Mouse (Mus musculus): ENCODE results near the gene Tspan2.

Tspan2 gene

DNA sequence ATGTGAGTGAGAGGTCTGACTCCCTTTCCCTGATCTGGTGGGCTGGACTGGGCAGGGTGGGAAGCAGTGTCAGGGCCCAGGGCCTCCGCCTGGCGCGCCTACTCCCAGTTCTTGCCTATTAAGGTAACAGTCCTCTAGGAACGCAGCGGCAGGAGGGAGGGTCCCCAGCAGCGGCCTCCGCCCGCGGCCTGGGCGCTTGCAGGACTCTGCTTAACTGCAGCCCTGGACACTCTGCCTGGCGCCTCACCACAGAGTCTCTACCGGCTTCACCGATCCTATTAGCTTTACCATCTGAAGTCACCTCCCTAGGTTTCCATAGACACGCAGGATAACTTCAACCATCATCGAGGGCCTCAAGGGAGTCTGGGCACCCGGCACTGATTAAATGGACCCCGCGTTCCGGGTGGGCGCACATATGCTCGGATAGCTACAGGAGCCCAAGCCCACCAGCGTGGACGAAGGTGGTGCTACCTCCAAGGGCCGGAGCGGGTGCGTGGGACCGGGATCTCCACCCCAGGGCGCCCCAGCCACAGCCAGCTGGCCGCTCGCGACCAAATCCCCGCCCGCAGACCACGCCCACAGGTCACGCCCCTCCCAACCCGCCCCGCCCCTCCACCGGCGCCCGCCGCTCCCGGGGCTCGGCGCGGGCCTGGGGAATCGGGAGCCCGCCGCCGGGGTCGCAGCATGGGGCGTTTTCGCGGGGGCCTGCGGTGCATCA lies at the start of gene Tspan2:
Gene Tspan2, plus strand, starts transcription at position 217 of the 718 bp plus-strand sequence.
- DNase-seq (ENCODE audit: low spot score): peak; percentile 66

DNA sequence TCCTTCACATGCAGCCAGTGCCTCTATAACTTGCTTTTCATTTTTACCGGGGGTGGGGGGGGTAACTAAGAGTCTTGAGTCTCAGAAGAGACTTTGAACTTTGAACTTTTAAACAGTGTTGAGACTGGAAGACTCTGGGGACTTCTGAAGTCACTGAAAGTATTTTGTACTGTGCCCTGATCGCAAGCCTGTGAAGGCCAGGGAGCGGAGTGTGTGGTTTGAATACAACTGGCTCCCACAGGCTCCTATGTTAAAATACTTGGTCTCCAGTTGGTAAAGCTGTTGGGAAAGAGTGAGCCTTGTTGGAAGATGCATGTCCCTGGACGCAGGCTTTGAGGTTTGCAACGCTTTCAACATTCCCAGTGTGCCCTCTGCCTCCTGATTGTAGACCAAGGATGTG lies 47.5 kb upstream of the Tspan2 start:
- DNase-seq (ENCODE audit: low spot score): no peak

DNA sequence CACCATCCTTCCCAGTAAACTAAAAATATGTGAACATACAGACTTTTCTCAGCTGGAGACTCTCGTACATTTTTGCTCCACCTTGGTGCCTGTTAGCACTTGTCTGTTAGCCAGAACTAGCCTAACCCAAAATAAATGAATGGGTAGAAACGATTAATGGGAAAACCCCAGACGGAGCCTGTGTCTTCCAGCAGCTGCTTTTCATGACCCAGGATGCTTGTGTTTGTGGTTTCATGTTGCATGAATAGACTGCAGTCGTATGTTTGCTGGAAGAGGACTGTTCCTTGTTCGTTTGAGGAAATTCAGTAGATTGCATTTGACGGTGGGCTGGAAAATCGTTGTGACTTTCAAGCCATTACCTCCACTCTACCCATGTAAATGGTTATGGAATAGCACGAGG lies 46.5 kb upstream of the Tspan2 start:
- DNase-seq (ENCODE audit: low spot score): no peak

DNA sequence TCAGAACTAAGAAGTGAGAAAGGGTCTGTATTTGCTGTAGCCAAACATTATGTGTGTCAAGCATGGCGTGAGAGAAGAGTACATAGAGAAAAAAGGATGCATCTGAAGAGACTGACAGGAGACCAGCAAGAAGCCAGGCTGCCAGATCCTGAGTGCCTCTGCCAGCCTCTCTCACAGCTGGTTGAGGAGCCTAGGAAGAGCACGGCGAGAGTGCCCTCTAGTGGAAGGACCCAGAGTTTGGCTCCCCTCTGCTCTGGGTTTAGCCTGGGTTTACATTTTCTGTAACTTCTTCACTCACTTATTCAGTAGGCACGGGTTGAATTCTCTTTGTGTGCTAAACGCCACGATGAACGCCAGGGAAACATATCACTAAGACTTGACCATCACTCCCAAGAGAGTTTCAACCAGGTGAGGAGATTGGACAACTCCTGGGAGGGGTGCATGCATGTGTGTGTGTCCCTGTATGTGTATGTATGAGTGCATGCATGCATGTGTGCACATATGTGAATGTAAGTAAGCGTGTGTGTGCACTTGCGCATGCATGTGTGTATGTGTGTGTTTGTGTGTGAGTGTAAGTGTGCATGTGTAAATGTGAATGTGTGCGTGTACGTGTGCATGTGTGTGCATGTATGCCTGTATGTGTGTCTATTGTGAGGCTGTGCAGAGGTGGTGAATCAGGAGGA lies 42.4 kb upstream of the Tspan2 start:
- DNase-seq (ENCODE audit: low spot score): peak; percentile 57

DNA sequence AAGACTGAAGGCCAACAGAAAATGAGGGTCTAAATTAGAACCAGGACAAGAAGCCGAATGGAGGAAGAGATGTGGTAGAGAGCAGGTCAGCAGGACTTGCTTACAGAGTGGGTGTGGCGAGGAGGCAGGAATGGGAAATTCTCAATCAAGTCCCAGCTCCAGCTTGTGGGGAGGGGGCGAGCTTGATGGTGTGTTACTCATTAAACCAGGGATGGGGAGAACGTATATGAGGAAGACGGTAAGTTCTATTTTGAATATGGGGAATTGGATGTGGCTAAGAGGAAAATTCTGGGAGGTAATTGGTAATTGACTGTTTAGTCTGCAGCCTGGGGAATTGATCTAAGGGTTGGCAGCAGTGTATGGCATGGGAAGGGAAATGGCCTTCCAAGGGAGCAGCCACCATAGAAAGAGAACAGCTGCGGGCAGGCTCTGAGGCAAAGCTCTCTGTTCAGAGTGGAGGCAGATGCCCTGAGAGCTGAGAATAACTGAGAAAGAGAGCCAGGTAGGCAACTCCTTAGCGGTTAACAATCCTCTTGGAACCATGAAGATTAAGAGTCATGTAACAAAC lies 41.5 kb upstream of the Tspan2 start:
- no peak for DNase-seq (ENCODE audit: low spot score)

DNA sequence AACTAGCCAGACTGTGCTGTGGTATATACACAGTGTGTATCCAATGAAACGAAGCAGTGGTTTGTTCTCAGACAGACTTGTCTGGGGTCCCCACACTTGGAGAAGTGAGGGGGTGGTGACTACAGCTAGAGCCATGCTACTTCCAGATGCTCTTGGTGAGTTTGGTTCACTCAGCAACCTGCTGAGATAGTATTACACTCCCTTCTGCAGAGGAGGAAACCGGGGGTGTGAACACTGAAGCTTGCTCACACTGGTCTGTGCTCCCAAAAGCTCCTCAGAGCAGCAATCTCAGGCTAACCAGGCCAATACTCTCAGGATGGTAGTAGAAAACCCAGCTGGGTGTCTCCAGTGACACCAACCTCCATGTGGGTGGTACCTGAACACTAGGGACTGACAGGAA lies 36.2 kb upstream of the Tspan2 start:
- DNase-seq (ENCODE audit: low spot score): no peak

DNA sequence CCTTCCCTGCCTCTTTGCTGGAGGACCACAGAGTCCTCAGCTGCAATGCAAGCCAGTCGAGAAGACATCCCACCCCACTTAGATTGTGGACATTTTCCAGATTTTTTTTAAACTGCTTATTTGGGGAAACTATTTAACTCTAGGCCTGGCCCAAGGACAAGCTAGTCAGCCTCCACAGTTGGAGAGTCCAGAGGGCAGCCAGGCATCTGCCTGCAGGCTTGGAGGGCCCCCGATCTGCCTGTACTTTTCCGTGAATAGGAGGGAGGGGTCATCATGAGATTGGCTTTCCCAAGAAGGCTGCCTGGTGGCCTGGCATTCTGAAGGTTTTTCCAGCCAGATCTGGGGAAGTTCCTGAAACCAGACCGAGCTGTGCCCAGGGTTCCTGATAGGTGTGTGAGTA lies 33.0 kb upstream of the Tspan2 start:
- DNase-seq (ENCODE audit: low spot score): no peak

DNA sequence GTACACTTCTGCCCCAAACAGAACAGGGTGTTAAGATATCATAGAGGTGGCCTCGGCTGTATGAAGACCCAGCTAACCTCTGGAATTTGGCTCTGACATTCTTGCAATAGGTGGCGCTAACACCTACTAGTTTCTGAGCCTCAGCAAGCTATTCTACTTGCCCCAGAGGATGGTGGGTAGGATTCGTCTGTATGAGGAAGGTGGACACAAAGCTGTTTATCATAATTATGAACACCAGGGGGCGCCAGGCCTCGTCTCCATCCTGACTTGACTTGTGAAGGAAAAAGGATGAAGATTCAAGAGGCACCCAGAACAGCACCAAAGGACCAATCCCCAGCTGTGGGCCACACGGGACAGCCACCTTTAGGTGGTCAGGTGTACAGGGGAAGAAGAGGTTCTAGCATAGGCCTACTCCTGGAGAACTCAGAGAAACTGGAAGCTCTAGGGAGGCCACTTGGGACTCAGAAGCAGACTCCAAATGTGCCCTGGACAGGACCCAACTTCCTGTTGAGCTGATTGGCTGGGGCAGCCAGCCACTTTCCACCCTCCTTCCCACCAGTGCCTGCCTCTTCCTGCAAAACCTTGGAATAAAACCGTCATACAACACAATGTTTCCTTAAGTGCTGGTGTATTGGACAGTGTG lies 32.3 kb upstream of the Tspan2 start:
- peak; percentile 58 for DNase-seq (ENCODE audit: low spot score)

DNA sequence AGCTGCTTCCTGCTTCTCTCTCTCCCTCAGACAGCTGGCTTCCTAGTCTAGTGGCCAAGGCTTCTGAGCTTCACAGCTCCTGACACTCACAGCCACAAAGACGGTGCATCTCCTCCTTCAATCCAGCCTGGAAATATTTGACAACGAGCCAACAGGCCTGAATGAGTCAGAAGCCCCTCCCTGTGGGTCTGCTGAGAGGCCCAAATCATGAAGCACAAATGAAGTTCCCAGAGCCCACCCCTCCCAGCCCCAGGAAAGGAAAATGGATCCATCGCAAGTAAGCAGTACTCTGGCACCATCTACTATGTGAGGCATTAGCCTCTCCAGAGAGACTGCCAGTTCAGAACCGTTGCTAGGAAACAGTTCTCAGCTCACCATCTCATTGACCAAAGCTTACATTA lies 30.3 kb upstream of the Tspan2 start:
- DNase-seq (ENCODE audit: low spot score): no peak

DNA sequence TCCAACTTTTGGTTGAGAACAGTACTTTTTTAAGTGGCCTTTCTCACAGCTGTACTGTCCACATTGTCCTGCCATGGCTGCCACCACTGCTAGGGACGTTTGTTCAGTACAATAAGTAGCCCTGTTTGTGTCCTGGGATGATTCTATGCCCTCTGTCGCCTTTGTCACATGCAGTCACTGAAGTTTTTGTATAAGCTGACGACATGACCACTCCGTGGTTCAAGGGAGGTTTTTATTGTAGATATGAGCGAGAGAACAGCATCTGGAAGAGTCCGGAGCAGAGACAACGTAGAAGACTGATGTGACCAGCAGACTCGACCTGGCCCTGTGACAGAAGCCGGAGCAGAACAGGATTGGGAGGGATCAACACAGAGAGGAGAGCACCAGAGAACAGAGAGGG lies 25.7 kb upstream of the Tspan2 start:
- DNase-seq (ENCODE audit: low spot score): no peak

DNA sequence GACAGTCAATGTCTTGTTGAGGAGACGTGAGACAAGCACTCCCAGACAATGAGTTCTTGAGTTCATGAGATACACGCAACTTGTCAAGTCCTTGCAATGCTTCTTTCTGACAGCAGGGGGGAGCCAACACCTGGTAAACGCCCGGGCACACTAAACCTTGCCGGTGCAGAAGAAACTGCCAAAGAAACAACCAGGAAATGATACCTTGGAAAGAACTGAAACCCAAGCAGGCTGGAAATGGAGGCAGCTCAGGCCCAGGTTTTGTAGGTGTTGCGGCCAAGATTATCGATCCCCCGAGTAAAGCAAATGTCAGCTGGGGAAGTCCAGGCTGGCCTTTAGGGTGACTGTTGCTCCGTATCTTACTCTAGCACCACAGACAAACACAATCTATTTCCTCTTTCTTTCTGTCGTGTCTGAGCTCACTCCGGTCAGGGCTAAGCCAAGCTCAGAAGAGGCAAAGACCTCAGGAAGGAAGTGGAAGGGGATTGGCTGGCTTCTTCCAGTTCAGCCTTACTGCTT lies 19.2 kb upstream of the Tspan2 start:
- peak; percentile 87 for DNase-seq (ENCODE audit: low spot score)

DNA sequence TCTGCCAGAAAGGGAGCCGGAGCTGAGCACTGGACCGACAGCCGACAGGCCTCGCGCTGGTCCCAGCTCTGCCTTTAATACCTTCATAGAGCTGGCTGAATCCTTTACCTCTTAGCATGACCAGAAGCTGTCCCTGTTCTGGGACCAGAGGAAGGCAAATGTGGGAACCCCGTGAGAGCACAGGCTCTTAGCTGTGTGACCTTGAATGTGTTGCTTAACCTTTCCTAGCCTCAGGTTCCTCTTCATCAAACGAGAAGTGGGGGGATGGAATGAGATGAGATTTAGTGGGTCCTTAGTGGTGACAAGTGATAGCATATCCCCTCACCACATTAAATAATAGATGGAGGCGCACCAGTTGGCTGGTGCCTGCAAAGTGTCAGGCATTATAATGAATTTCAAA lies 18.5 kb upstream of the Tspan2 start:
- DNase-seq (ENCODE audit: low spot score): no peak

DNA sequence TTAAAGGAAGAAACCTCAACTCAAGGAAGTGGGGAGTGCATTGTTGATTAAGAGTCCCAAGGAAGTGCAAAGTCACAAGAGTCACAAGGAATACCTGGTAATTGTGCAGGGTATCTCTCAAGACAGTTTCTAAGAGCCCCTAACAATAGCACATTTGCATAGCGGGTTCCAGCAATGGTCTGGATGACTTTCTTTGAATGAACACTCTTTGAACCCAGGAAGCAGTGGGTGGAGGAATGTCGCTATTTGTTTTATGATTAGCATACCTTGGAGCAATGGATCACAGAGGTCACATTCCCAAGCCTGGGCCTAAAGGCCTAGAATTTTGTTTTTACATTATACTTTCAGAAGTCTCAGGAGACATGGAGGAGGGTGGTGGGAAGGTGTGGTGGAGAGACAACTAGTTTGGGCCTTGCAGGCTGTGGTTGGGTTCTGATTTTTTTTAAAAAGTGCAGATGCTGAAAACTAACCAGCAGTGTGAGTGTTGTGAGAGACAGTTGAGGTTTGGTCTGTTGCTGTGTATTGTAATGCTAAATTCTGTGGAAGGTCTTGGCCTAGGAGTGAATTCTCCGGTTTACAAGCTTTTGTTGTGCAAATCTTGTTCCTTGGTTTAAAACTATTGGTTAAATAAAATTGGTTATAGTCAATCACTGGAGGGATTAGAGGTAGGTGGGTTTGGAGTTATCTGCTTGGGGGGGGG lies 16.6 kb upstream of the Tspan2 start:
- DNase-seq (ENCODE audit: low spot score): no peak

DNA sequence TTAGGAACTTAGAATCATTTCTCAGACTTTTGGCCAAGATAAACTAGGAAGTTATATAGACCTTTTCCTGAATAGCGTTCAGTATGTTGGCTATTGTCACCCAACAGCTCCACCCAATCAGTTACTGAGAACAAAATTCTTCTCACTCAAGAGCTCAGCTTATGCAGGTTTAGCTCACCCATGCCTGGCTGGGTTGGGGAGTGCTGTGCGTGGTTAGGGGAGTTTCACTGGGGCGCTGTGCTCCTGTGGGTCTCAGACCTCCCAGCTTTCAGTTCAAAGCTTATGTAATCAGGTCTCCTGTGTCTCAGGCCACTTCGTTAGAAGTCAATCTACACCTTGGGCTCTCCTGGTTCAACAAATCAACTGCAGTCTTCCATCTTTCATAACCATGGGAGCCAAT lies 11.2 kb upstream of the Tspan2 start:
- DNase-seq (ENCODE audit: low spot score): no peak

DNA sequence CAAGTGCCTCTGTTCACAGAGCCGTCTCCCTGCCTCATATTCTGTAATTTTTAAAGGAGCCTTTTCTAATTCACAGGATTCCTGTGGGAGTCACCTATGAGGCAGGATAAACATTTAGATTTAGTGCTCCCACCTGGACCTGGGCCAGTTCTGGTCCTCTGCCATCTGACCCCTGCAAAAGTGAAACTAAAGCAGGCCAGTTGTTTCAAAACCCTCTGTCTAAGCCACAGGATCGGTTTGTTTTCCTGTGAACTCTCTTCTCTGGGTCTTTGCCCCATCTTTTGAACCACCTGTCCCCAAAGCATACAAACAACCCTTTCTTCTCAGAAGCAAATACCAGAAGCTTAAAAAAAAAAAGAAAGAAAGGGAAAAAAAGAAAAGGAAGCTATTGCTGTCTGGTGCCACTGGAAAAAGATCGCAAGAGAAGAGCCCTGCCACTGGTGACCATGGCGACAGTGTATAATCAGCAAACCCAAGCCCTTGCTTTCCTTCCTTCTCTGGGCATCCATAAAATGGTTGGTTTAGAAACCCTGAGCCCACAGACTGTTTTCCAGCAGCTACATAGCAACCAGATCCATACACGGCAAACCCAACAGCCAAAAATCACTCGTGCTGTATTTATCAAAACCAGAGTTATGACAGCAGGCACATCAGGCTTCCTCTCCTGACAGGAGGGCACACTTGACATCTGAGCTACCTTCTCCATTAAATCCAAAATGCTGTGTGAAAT lies 10.3 kb upstream of the Tspan2 start:
- DNase-seq (ENCODE audit: low spot score): peak; percentile 73

DNA sequence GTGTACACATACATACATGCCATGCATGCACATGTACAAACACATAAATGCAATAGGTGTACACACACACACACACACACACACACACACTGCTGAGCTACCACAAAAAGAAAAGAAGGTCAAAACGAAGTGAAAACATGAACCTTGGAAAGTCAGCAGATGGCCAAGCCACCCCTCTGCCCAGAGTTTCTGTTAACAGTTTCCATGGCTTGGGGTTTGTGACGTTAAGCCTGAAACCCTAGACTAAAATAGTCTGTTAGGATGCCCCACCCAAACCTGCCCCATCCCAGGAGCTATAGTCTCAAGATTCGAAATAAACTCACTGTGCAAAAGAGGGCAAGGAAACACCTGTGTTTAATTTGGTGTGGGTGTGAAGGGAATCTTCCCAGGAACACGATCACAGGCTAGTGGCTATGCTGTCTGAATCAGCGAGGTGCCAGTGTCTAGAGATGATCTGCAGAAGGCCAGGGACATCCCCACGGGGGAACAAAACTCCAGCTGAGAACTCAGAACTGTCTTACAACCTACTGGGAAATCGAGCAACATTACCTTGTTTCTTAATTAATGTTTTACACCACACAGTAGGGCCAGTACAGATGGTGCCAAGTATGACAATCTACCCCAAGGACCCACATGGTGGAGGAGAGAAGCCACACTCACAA lies 9.4 kb upstream of the Tspan2 start:
- DNase-seq (ENCODE audit: low spot score): no peak

DNA sequence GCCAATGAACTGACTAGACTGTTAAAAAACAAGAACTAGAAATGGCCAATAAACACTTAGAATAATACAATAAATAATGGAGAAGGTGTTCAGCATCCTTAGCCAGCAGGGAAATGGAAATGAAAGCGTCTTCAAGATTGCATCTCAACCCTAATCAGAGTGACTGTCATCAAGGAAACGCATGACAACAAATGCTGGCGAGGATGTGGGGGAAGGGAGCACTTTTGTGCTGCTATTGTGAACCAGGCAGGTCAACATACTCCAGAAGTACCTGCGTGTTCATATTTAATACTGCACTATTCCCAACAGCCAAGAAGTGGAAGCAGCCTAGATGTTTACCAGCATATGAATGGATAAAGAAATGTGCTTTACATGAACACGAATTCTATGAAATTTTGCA lies 4.9 kb upstream of the Tspan2 start:
- no peak for DNase-seq (ENCODE audit: low spot score)

DNA sequence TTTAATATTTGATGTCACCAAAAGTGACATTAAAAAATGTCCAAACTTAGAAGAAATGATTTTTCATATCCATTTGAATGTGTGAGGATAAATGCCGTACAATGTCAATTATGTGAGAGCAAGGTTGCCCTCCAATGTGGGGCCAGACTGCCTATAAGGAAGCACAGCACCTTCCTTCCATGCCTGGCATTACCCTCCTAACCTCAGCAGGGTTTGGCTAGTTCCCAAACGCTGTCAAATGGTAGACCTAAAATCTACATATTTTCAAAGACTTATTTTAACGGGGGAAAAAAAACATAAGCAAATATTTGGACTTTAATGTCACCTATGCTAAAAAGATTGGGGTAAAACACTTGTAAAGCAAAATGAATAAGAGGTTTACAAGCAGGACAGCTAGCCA lies 3.2 kb upstream of the Tspan2 start:
- no peak for DNase-seq (ENCODE audit: low spot score)

DNA sequence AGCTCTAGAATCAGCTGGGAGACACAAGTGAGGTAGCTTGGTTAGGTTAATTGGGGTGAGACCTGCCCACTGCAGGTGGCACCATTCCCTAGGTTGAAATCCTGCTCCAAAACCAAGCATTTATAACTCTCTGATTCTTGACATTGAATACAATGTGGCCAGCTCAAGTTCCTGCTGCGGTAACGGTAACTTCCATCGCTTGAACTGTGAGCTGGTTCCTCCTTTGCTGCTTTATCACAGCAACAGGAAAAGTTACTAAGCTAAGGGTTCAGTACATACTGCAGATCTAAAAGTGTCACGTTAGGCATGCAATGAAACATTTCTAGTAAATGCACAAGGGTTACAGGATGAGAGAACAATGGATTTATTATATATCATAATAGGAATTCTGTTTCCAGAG lies 1.7 kb upstream of the Tspan2 start:
- DNase-seq (ENCODE audit: low spot score): no peak

DNA sequence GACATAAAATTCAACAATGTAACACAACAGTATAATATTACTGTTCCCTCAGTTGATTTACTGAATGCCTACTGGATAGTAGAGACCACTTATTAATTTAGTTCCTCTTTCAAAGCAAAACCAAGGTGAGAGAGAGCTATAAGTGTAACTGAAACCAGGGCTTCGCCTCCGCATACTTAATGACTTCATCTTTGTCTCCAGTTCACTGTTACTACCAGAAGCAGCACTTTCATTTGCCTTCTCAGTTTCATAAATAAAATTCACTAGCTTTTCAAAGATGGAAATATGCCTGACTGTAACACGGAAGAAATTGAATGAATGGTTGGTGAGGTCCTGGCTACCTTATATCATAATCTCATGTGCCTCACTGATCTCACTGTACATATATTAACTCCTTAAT lies 1.3 kb upstream of the Tspan2 start:
- DNase-seq (ENCODE audit: low spot score): no peak

DNA sequence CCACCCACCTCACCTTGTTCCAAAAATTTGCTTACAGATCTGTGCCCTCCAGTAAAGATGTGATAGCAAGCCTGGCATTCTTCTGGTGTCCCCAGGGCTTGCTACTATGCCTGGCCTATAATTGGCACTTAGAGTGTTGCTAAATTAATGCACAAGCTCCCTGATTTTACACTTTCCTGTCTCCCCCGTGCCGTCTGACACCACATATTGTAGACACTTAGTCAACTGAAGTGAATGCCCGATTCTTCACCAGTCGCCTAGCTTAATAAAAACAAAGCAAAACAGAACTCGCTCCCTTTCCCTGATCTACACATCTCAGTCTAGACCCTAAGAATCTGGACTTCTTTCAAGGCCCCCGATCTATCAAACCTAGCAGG lies 405 bp upstream of the Tspan2 start:
- DNase-seq (ENCODE audit: low spot score): no peak

Measured in lung, postnatal 25 days (tissue).